Mouse (Mus musculus): Measurements from ENCODE around the gene Atp8a2.
"Not testable (repeated sequence)": the region's sequence is repeated elsewhere in the genome, so short reads cannot be mapped to it uniquely, and the experiment has no call there.

Atp8a2 gene

GRCm38 (mm10) chr14:59646826-59647697, 549.9 kb downstream of the Atp8a2 start:
- no peak for DNase-seq (ENCODE audit: low read depth, low spot score)

- no peak for DNase-seq (ENCODE audit: low read depth, low spot score)
These were observed 552.1 kb downstream of the Atp8a2 start for GRCm38 (mm10) chr14:59644896-59645295.

DNA sequence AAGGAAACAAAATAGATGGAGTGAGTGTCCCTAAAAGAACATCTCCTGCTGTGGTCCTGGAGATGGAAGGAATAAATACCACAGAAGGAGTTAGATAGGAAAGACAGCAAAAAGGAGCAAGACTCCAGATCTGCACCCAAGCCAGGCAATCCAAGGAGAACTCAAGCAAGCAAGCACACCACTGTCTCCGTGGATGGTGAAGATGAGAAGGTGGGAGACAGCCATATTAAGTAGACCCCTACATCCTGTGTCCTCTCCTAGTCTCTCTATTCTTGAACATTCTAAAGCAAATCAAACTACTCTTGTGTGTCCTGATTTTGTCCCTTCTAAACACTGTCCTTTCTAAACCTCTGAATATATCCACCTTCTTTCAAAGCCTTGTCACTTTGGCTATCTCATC, 552.8 kb downstream of the Atp8a2 start:
- DNase-seq (ENCODE audit: low read depth, low spot score) = no peak

DNA sequence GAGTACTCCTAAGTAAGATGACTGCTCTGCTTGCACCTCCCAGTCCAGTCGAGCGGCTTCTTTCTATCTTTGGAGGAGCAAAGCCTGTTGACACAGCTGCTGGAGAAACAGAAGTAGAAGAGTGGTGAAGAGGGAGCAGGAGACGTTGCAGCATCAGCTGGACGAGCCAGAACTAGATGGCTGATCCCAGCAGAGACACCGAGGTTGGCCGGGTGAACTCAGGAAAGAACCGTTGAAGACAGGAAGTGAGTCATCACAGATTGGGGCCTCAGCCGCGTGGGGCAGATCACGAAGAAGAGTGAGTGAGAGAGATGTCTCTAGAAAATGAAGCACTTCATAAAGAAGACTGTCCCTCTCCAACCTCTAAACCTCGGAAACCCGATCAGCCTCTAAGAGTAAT, 553.4 kb downstream of the Atp8a2 start:
- no peak for DNase-seq (ENCODE audit: low read depth, low spot score)

- no peak for DNase-seq (ENCODE audit: low read depth, low spot score)
These were observed 555.1 kb downstream of the Atp8a2 start for GRCm38 (mm10) chr14:59641856-59642255.

- no peak for DNase-seq (ENCODE audit: low read depth, low spot score)
These were observed 557.9 kb downstream of the Atp8a2 start for GRCm38 (mm10) chr14:59638906-59639703.

DNA sequence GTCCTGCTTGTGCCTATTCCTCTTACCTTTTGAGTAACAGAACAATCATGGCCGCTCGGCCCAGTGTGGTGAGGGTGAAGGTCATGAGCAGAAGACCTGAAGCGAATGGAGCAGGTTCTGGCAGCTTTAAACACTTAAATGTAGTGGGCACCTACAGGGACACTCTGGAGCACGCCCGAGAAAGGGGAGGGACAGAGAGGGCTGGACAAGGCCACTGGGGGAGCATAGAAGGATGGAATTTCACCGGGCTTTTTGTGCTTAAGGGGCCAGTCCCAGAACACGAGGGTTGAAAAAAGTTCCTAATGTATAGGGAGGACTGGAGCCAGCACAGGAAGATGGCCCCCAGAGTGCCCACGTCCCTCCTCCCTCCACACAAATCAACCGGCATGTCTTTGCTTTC, 563.0 kb downstream of the Atp8a2 start:
- DNase-seq (ENCODE audit: low read depth, low spot score) = no peak

- DNase-seq (ENCODE audit: low read depth, low spot score) = no peak
These were observed 563.6 kb downstream of the Atp8a2 start for GRCm38 (mm10) chr14:59633295-59633898.

DNA sequence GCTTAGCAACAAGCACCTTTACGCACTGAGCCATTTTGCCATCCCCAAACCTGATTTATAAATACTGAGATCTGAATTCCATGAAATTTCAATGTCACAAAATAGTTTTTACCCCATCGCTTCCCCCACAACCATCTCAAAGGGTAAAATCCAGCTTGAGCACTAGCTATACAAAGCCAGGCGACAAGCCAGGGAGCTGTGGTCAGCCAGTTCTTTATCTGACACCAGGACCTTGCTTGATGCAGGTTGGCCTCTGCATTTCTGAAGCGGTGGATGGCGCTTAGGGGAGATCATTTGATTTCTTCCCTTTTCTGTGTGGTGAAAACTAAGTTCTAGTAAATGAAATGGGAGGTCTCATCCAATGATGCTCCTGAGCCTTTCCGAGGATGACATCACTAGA, 564.9 kb downstream of the Atp8a2 start:
- no peak for DNase-seq (ENCODE audit: low read depth, low spot score)

DNA sequence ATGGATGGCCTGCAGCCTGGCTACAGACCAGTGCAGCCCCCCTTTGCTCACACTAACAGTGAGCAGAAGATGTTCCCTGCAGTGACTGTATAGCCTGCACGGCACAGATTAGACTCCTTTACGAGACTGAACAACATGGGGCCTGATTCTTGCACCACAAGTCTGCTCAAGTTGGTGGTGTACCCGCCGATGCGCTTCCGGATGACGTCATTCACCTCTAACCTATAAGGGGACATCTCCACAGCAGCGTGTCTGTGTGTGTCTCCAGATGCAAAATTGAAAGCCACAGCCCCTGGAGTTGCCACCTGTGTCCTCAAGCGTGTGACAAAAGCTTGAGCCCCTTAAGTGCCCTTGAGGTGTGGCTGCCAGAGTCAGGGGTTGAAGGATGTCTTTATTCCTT, 566.9 kb downstream of the Atp8a2 start:
- DNase-seq (ENCODE audit: low read depth, low spot score) = no peak

DNA sequence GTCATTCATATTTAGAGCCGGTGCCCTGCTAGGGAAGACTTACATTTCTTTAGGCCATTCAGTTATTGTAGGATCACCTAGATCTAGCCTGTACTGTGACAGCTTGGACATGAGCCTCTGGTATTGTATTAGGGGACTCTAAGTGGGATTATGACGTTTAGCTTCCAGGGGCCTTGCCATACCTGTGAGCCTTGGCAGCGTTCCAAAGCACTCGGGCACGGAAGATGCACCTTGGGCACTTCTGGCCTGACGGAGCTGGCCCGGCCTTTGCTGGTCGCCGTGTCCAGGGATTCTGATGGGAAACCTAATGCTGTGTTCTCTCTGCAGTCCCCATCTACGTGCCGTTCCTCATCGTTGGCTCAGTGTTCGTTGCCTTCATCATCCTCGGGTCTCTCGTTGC, 567.7 kb downstream of the Atp8a2 start:
- peak; percentile 59 for DNase-seq (ENCODE audit: low read depth, low spot score)

GRCm38 (mm10) chr14:59627823-59628222, 569.2 kb downstream of the Atp8a2 start:
- DNase-seq (ENCODE audit: low read depth, low spot score) = no peak

DNA sequence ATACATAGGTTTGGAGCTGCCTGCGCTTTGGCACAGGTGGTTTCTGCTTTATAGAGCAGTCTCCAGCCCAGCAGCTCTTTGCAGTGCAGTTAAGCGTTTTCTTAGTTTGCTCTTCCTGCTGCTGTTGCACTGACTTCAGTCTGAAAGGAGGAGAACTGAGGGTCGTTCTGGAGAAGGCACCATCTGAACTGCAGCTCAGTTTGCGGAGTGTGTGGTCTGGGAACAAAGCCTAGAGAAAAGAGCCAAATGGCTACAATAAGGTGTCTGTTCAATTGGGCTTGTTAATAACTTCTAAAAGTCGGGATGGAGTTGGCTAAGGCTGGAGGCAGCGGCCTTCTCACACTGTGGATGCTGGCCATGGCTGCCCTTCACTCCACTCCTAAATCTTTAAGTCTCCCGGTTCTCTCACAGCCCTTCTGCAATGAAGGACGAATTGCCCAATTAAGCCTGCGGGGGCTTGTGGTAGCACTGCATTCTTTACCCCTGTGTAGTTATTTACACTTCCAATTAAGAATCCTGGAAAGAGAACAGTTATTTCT, 569.8 kb downstream of the Atp8a2 start:
- DNase-seq (ENCODE audit: low read depth, low spot score) = no peak

DNA sequence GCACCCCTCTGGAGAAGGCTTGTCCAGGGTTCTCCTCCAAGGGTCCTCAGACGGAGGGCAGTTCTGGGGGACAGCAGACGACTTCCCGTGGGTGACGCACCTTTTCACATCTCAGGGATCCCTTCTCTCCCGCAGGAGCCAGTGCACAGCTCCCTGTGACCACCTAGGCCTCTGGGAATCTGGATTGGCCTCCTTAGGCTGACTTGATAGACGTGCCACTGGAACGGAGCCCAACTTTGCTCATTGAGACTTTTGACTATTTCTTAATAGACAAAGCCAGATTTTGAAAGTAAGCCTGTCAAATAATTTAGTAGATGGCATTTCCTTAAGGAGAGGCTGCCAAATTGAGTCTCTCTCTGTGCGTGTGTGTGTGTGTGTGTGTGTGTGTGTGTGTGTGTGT, 570.3 kb downstream of the Atp8a2 start:
- DNase-seq (ENCODE audit: low read depth, low spot score) = no peak

DNA sequence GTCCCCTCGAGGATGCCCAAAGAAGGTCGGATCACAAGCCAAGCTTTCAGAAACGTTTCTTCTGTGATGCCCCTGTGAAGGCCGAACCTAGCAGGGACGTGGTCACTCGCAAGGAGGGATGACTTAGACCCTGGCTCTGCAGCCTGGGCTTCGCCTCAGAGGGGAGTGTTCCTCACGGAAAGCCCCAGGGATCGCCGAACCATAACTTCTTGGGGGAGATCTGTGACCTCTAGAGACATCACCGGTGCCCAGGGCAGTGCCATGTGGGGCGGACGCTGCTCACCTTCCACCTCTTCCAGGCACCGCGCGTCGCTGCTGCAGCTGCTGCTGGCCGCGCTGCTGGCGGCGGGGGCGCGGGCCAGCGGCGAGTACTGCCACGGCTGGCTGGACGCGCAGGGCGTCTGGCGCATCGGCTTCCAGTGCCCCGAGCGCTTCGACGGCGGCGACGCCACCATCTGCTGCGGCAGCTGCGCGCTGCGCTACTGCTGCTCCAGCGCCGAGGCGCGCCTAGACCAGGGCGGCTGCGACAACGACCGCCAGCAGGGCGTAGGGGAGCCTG, 571.1 kb downstream of the Atp8a2 start:
- no peak for DNase-seq (ENCODE audit: low read depth, low spot score)

DNA sequence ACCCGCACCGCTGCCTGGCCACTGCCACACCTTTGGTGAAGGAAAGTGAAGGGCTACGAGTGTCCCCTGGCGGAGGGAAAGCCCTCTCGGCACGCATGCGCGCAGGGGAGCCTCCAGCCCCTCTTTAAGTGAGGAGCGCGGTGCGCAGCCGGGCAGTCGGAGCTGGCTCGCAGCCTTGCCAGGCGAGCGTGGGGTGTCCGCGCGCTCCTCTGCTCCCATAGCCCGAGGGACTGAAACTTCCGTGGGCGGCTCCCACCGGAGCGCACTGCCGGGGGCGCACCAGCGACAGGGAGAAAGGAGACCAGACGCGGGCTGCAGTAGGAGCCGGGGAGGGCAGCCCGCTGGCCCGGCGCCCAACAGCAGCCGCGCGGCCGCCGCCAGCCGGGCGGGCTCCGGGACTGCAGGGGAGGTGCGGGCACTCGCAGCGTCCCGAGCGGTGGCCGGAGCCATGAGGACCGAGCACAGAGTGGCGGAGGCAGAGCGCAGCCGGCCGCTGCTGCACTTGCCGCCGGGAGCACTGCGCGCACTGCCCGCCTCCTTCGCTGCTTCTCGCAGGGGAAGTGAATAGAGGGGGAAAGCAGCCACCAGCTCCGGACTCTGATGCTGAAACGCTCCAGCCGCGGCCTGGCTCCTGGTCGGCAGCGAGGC, 571.7 kb downstream of the Atp8a2 start, which contains the start of gene Shisa2:
Gene Shisa2 (plus strand): TSS at position 151 of the 648 bp plus-strand sequence.
- DNase-seq (ENCODE audit: low read depth, low spot score) = peak; percentile 76

- DNase-seq (ENCODE audit: low read depth, low spot score) = no peak
These were observed 572.6 kb downstream of the Atp8a2 start for GRCm38 (mm10) chr14:59624326-59624885.

- no peak for DNase-seq (ENCODE audit: low read depth, low spot score)
These were observed 580.2 kb downstream of the Atp8a2 start for GRCm38 (mm10) chr14:59616802-59617201.

DNA sequence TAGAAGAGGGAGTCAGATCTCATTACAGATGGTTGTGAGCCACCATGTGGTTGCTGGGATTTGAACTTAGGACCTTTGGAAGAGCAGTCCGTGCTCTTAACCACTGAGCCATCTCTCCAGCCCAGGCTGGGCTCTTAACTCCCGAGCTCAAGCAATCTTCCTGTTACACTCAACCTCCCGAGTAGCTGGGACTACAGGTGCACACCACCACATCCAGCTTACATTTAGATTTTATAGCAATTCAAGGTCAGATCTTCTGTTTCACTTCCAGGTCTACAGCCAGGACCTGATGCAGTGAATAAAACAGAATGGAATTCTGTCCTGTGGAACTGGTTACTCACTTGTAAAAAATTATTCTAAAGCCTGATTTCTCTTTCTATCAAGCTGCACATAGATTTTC, 582.8 kb downstream of the Atp8a2 start:
- DNase-seq (ENCODE audit: low read depth, low spot score) = not testable (repeated sequence)

DNA sequence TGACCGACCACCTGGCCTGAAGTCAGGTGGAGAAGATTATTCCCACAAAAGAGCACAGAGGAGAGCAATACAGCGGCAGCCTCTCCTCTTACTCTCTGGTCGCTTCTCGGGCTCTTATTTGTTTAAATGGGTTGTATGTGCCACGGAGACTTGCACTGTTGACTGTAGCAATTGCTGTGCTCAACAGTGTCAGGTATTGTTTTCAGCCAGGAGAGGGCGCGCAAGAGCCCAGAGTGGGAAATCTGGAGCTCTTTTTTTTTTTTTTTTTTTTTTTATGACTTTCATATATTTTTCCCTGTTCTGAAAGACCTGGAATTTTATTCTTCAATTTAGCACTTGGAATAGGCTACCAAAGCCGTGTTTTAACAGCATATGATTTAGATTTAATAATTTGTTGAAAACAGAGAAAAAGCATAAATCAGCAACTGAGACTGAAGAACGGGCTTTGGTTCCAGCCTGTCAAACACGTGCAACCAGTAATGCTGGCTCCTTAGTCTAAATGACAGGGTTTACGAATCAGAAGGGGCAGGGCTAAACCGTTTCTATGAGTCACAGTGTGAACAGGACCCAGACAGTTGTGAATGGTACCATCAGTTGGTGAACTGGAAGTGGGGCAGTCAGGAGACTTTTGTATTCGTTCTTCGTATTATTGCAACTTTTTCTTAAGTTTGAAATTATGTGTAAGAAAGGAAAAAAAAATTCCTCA, 583.9 kb downstream of the Atp8a2 start:
- no peak for DNase-seq (ENCODE audit: low read depth, low spot score)

All from retina, adult 2 months (tissue).